Mouse (Mus musculus) MEL (cell line): ENCODE measurements around the gene Blm. TPM values are rescaled to one million over a fixed set of nuclear protein-coding genes. Genes with fewer than 3 reads are reported as not detected.

Experiments used
- DNase-seq: peaks from one replicate; pipeline ENCODE4 v3.0.0; 2011; ENCODE audit warnings: low read depth, low spot score
- H3K27ac ChIP-seq: 2 replicates; pipeline ENCODE4 v1.5.1; 2012; ENCODE audit warnings: low read depth, mild to moderate bottlenecking, control low read depth, low read length, moderate library complexity; ENCODE audit not compliant: control insufficient read depth
- H3K27me3 ChIP-seq, 2 experiments: fragments of 150-350 bp in 1 of 2; sonication (generic) in 1 of 2; 2 replicates each; pipeline ENCODE4 v1.6.1; 2012; ENCODE audit warnings: low read length in 2 of 2, mild to moderate bottlenecking in 2 of 2, improper control_type of control experiment in 1 of 2, moderate library complexity in 1 of 2; ENCODE audit not compliant: insufficient read depth in 2 of 2, control insufficient read depth in 1 of 2
- H3K36me3 ChIP-seq, 2 experiments: 2 replicates each; pipeline ENCODE4 v1.6.1; 2012 to 2014; ENCODE audit warnings: low read length in 2 of 2, improper control_type of control experiment in 1 of 2, inconsistent platforms in 1 of 2, mild to moderate bottlenecking in 1 of 2; ENCODE audit not compliant: insufficient read depth in 2 of 2, control insufficient read depth in 1 of 2
- H3K4me1 ChIP-seq, 2 experiments: fragments of 150-350 bp in 1 of 2; sonication (generic) in 1 of 2; 2 replicates each; pipeline ENCODE4 v1.6.1; 2012; ENCODE audit warnings: low read length in 2 of 2, improper control_type of control experiment in 1 of 2, mild to moderate bottlenecking in 1 of 2; ENCODE audit not compliant: insufficient read depth in 2 of 2, control insufficient read depth in 1 of 2
- H3K4me3 ChIP-seq, 2 experiments: fragments of 150-350 bp in 1 of 2; sonication (generic) in 1 of 2; 2 replicates each; pipeline ENCODE4 v1.5.1; 2012; ENCODE audit warnings: low read depth in 2 of 2, low read length in 2 of 2, mild to moderate bottlenecking in 2 of 2, moderate library complexity in 2 of 2, control low read depth in 1 of 2, improper control_type of control experiment in 1 of 2; ENCODE audit not compliant: control insufficient read depth in 1 of 2, insufficient read depth in 1 of 2
- H3K79me2 ChIP-seq: 2 replicates; pipeline ENCODE4 v1.6.1; 2012; ENCODE audit warnings: mild to moderate bottlenecking, low read length, moderate library complexity; ENCODE audit not compliant: control insufficient read depth, poor library complexity, insufficient read depth
- H3K9ac ChIP-seq: 2 replicates; pipeline ENCODE4 v1.6.1; 2012; ENCODE audit warnings: low read depth, mild to moderate bottlenecking, control low read depth, low read length, moderate library complexity; ENCODE audit not compliant: control insufficient read depth, poor library complexity, severe bottlenecking
- H3K9me3 ChIP-seq: fragments of 150-350 bp; sonication (generic); replicated peaks from 2 replicates; pipeline ENCODE4 v1.6.1; 2012; ENCODE audit warnings: mild to moderate bottlenecking, low read length, improper control_type of control experiment, moderate library complexity; ENCODE audit not compliant: insufficient read depth
- EP300 ChIP-seq, 2 experiments: IDR thresholded peaks; 2 replicates each; pipeline ENCODE4 v1.6.1; 2011; ENCODE audit warnings: improper control_type of control experiment in 2 of 2, low read length in 2 of 2, low read depth in 1 of 2, mild to moderate bottlenecking in 1 of 2
- ETS1 ChIP-seq: IDR thresholded peaks from 2 replicates; pipeline ENCODE4 v1.6.1; 2012; ENCODE audit warnings: low read depth, mild to moderate bottlenecking, inconsistent platforms, low read length, improper control_type of control experiment, moderate library complexity
- GABPA ChIP-seq: IDR thresholded peaks from 2 replicates; pipeline ENCODE4 v1.6.1; 2012; ENCODE audit warnings: low read depth, mild to moderate bottlenecking, inconsistent platforms, low read length, improper control_type of control experiment, moderate library complexity
- MAX ChIP-seq: IDR thresholded peaks from 2 replicates; pipeline ENCODE4 v1.6.1; 2011; ENCODE audit warnings: low read length, improper control_type of control experiment
- MAZ ChIP-seq: IDR thresholded peaks from 2 replicates; pipeline ENCODE4 v1.6.1; 2012; ENCODE audit warnings: low read depth, mild to moderate bottlenecking, inconsistent platforms, low read length, improper control_type of control experiment
- MEF2A ChIP-seq: IDR thresholded peaks from 2 replicates; pipeline ENCODE4 v1.6.1; 2014; ENCODE audit warnings: low read depth, mild to moderate bottlenecking, inconsistent platforms, low read length, improper control_type of control experiment; ENCODE audit not compliant: poor library complexity, insufficient replicate concordance, severe bottlenecking; ENCODE audit errors: extremely low read depth
- POLR2AphosphoS5 ChIP-seq: IDR thresholded peaks from 2 replicates; pipeline ENCODE4 v1.6.1; 2012; ENCODE audit warnings: low read depth, borderline replicate concordance, mild to moderate bottlenecking, inconsistent platforms, low read length, moderate library complexity, mixed read lengths
- RAD21 ChIP-seq: IDR thresholded peaks from 2 replicates; pipeline ENCODE4 v1.6.1; 2011; ENCODE audit warnings: mild to moderate bottlenecking, low read depth, low read length, improper control_type of control experiment
- RCOR1 ChIP-seq: IDR thresholded peaks from 2 replicates; pipeline ENCODE4 v1.6.1; 2012; ENCODE audit warnings: low read depth, mild to moderate bottlenecking, inconsistent platforms, low read length, improper control_type of control experiment
- SIN3A ChIP-seq: IDR thresholded peaks from 2 replicates; pipeline ENCODE4 v1.6.1; 2012; ENCODE audit warnings: low read length, improper control_type of control experiment, inconsistent platforms
- SMC3 ChIP-seq: IDR thresholded peaks from 2 replicates; pipeline ENCODE4 v1.6.1; 2011; ENCODE audit warnings: low read depth, low read length, improper control_type of control experiment
- TCF12 ChIP-seq: IDR thresholded peaks from 2 replicates; pipeline ENCODE4 v1.6.1; 2014; ENCODE audit warnings: low read depth, mild to moderate bottlenecking, inconsistent platforms, low read length, improper control_type of control experiment, moderate library complexity
- USF1 ChIP-seq: IDR thresholded peaks from 2 replicates; pipeline ENCODE4 v1.6.1; 2014; ENCODE audit warnings: low read depth, mild to moderate bottlenecking, inconsistent platforms, low read length, improper control_type of control experiment, moderate library complexity
- ZKSCAN1 ChIP-seq: IDR thresholded peaks from 2 replicates; pipeline ENCODE4 v1.6.1; 2012; ENCODE audit warnings: low read depth, mild to moderate bottlenecking, inconsistent platforms, low read length, improper control_type of control experiment, moderate library complexity
- polyA plus RNA-seq, 2 experiments: library from polyadenylated mRNA; stranded (reverse) in 1 of 2; unstranded in 1 of 2; fragments of >175 nt in 1 of 2; fragments of >200 nt in 1 of 2; gene quantifications; 2 replicates each; pipeline versions ENCODE4 v1.2.1 to v1.2.4; 2012; ENCODE audit warnings: low replicate concordance in 2 of 2, low read depth in 1 of 2; ENCODE audit not compliant: insufficient read length in 2 of 2, insufficient read depth in 1 of 2, missing spikeins in 1 of 2
- total RNA-seq: library from RNA; depleted of rRNA; stranded (reverse); fragments of 300-350 nt; gene quantifications from 2 replicates; pipeline ENCODE4 v1.2.3, GENCODE M21; 2012

Blm gene
- total and polyA plus RNA-seq, 3 experiments: 28.5 to 83.8 (median 52.0) TPM

- TF ChIP-seq EP300 (IDR thresholded peaks at IDR 0.05; ENCODE audit: low read depth in 1 of 2, low read length in 2 of 2): peak; percentile 69 to 80
Observed at GRCm38 (mm10) chr7:80575750-80576149, 40.8 kb upstream of the Blm start (continued).

GRCm38 (mm10) chr7:80573076-80573475, 38.2 kb upstream of the Blm start:
- no peak overlapping the region for H3K4me3 ChIP-seq
- H3K27ac ChIP-seq: no peak overlapping the region
- H3K9ac ChIP-seq: no peak overlapping the region
- H3K79me2 ChIP-seq: no peaks in the 10 kb centered on the region
- H3K36me3 ChIP-seq: peaks cover 0 to 3% of the 10 kb centered on the region in 2 experiments; a peak in 2 of 4 replicates
- peaks cover 0 to 18% of the 10 kb centered on the region in 2 experiments; a peak in 2 of 4 replicates for H3K4me1 ChIP-seq
- no peak for DNase-seq
- TF ChIP-seq ETS1: no peak
- TF ChIP-seq, all 39 proteins: peak for 0
- no peaks in the 10 kb centered on the region for H3K9me3 ChIP-seq
- no peaks in the 10 kb centered on the region for H3K27me3 ChIP-seq

GRCm38 (mm10) chr7:80567982-80568381, 33.1 kb upstream of the Blm start:
- H3K4me3 ChIP-seq: no peak overlapping the region
- no peaks in the 10 kb centered on the region for H3K9me3 ChIP-seq
- H3K27me3 ChIP-seq: peaks cover 0 to 2% of the 10 kb centered on the region in 2 experiments; a peak in 2 of 4 replicates
- TF ChIP-seq POLR2AphosphoS5: no peak
- no peak for TF ChIP-seq MAZ
- TF ChIP-seq GABPA: no peak
- no peak for TF ChIP-seq SMC3
- TF ChIP-seq RAD21: no peak
- no peak for TF ChIP-seq MEF2A
- no peak for TF ChIP-seq RCOR1
- TF ChIP-seq ETS1: no peak
- no peak for TF ChIP-seq TCF12
- no peak for TF ChIP-seq ZKSCAN1
- no peak overlapping the region for H3K9ac ChIP-seq
- no peak overlapping the region for H3K27ac ChIP-seq
- H3K36me3 ChIP-seq: no peaks in the 10 kb centered on the region
- no peaks in the 10 kb centered on the region for H3K79me2 ChIP-seq
- no peaks in the 10 kb centered on the region for H3K4me1 ChIP-seq
- DNase-seq: no peak

- no peak for TF ChIP-seq SIN3A
- no peak for TF ChIP-seq MAX
- no peak for TF ChIP-seq USF1
- no peak for TF ChIP-seq ETS1
- no peak for TF ChIP-seq MAZ
- TF ChIP-seq, all 39 proteins: peak for 0
- no peaks in the 10 kb centered on the region for H3K79me2 ChIP-seq
- no peak overlapping the region for H3K9ac ChIP-seq
- no peaks in the 10 kb centered on the region; a peak in 1 of 4 replicates for H3K27me3 ChIP-seq
- H3K4me3 ChIP-seq: no peak overlapping the region
- H3K4me1 ChIP-seq: no peaks in the 10 kb centered on the region
- H3K36me3 ChIP-seq: no peaks in the 10 kb centered on the region
- no peaks in the 10 kb centered on the region for H3K9me3 ChIP-seq
- no peak overlapping the region for H3K27ac ChIP-seq
- DNase-seq: no peak
Observed at GRCm38 (mm10) chr7:80561931-80562330, 27.0 kb upstream of the Blm start.
